Mouse (Mus musculus) heart, embryonic 12.5 days (tissue): ENCODE data around the gene Bmp2k. TPM values are rescaled to one million over a fixed set of nuclear protein-coding genes. Genes with fewer than 3 reads are reported as not detected.

Experiments used
- ATAC-seq: fragments of 200-750 bp; cut with Nextera tagmentation; 2 replicates; pipeline ENCODE4 v1.8.0; 2017; ENCODE audit warnings: moderate TSS enrichment, moderate library complexity; ENCODE audit not compliant: insufficient number of reproducible peaks, low FRiP score
- H3K27ac ChIP-seq: fragments of 300-500 bp; sonication (generic); 2 replicates; pipeline ENCODE4 v1.5.1; 2016; ENCODE audit warnings: mild to moderate bottlenecking, moderate library complexity; ENCODE audit not compliant: poor library complexity, severe bottlenecking
- H3K27me3 ChIP-seq: fragments of 300-500 bp; sonication (generic); replicated peaks from 2 replicates; pipeline ENCODE4 v1.6.1; 2016; ENCODE audit warnings: mild to moderate bottlenecking, moderate library complexity
- H3K36me3 ChIP-seq: fragments of 300-500 bp; sonication (generic); 2 replicates; pipeline ENCODE4 v1.6.1; 2016; ENCODE audit warnings: mild to moderate bottlenecking, moderate library complexity
- H3K4me1 ChIP-seq: fragments of 300-500 bp; sonication (generic); replicated peaks from 2 replicates; pipeline ENCODE4 v1.6.1; 2016; ENCODE audit warnings: mild to moderate bottlenecking
- H3K4me2 ChIP-seq: fragments of 300-500 bp; sonication (generic); 2 replicates; pipeline ENCODE4 v1.6.1; 2016; ENCODE audit warnings: mild to moderate bottlenecking, moderate library complexity
- H3K4me3 ChIP-seq: fragments of 300-500 bp; sonication (generic); 2 replicates; pipeline ENCODE4 v1.5.1; 2016; ENCODE audit warnings: mild to moderate bottlenecking
- H3K9ac ChIP-seq: fragments of 300-500 bp; sonication (generic); 2 replicates; pipeline ENCODE4 v1.6.1; 2016; ENCODE audit warnings: mild to moderate bottlenecking, moderate library complexity
- H3K9me3 ChIP-seq: fragments of 300-500 bp; sonication (generic); replicated peaks from 2 replicates; pipeline ENCODE4 v1.6.1; 2016; ENCODE audit warnings: mild to moderate bottlenecking, moderate library complexity
- whole genome bisulfite sequencing: fragments of 180-500 bp; shearing (Covaris S2); methylation state at CpG from one replicate; pipeline ENCODE4 v1.1.7; 2016; 5-methylcytosine and 5-hydroxymethylcytosine counted together
- polyA plus RNA-seq: library from polyadenylated mRNA; unstranded; fragments of >200 nt; fragmentation: Nextera tagmentation; extraction: Ambion mirVana; gene quantifications from 2 replicates; pipeline ENCODE4 v1.2.1, GENCODE M21; 2016

Gene Bmp2k
- polyA plus RNA-seq, result 9.9 and 10.6 TPM in 2 replicates

DNA sequence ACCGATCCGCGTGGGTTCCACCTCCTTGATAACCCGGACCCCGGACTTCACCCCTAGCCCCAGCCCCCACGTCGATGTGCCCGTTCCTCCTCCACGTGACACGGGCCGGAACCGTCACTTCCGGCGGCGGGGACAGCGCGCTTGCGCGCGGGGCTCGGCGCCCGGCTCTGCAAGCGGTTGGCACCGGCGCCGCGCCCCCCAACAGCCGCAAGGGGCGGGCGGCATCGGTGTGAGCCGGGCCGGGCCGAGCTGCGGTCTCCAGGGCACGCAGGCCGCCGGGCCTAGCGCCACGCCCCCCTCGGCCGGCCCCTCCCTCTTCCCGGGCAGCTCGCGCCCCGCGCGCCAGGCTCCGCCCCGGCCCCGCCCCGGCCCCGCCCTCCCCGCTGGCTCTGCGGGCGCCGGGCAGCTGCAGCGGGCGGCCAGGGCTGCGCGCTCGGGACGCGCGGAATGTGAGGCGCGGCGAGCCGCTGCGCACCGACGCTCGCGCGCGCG is at the start of gene Bmp2k:
Gene Bmp2k, plus strand, starts transcription at position 380 of the 492 bp plus-strand sequence.
- Histone ChIP-seq H3K9ac (peak within 1 kb of the TSS; percentile 92), H3K4me1 (peaks cover 21% of the 10 kb centered on the region), H3K9me3 (no peaks in the 10 kb centered on the region), H3K36me3 (no peaks in the 10 kb centered on the region), H3K27ac (peak within 1 kb of the TSS; percentile 94), H3K4me2 (peak within 1 kb of the TSS; percentile 79), H3K4me3 (peak within 1 kb of the TSS; percentile 91), H3K27me3 (peaks cover 7% of the 10 kb centered on the region; the same call in 1 of the 2 replicates)
- ATAC-seq, result peak; percentile 95
- WGBS, result 1% methylated on average over 75 of the region's 78 CpGs

DNA sequence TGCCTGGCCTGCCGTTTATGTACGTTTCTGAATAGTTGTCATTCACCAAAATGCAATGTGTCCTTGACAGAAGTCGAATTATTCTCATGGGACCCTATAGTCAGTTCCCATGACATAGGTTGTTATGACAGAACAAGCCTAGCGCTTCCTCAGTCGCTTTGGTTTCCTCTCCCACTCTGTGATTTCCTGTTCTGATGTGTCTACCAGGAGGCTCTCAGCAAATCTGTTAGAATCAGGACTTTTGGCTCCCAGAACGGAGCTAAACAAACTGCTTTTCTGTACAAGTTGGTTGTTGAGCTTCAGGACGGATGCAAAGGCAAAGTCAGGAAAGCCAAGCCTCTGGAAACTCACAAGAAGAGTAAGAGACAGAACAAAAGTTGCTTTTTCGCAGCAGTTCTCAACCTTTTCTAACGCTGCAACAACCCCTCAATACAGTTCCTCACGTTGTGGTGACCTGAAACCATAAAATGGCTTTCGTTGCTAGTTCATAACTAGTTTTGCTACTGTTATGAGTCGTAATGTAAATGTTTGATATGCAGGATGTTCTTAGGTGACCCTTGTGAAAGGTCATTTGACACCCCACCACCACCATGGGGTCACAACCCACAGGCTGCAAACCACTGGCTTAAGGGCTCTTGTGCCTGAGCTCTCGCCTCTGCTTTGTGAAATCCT is 48.5 kb upstream of the Bmp2k start:
- no peak overlapping the region for H3K9ac ChIP-seq
- no peaks in the 10 kb centered on the region for H3K27me3 ChIP-seq
- H3K36me3 ChIP-seq, result no peaks in the 10 kb centered on the region
- no peak overlapping the region for H3K4me3 ChIP-seq
- H3K27ac ChIP-seq, result no peak overlapping the region
- no peak overlapping the region for H3K4me2 ChIP-seq
- no peaks in the 10 kb centered on the region for H3K9me3 ChIP-seq
- H3K4me1 ChIP-seq, result peaks cover 9% of the 10 kb centered on the region; the same call in 1 of the 2 replicates
- 76% methylated on average over 13 of the region's 13 CpGs for WGBS
- ATAC-seq, result no peak

DNA sequence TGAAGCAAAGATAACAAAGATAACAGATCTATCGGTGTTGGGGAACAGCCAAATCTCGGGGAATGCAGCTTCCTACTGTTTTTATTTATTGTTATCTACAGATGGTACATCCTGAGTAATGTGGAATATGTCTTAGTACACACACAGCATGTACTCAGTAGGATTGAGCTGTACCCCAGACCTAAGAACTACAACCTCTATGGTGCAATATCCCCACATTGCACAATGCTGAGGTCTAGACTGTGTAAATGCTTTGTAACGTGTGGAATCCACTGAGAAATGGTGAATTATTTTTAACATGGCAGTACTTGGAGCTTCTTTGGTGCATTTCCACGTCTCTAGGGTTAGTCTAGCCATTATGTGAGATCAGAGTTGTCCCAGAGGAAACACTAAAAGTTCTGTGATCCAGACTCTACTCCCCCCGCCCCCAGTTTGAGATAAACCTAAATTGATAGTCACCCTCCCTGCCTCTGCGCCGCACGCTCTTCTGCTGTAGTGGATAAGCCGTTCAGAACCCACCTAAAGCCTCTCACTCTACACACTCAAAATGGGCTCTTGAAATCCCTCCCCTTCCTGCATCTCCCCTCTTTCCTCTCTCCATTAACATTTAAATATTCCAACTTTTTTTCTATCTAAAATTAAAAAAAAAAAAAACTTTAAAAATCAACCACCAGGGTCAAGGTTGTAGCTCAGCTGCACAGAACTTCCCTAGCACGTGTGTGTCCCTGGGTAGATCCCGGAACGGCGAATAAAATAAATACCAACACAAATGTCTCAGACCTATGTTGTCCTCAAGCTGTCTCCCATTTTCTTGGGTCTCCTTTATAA is 47.4 kb upstream of the Bmp2k start:
- WGBS, result 67% methylated on average over 13 of the region's 13 CpGs
- Histone ChIP-seq H3K4me2 (no peak overlapping the region), H3K9ac (no peak overlapping the region), H3K36me3 (no peaks in the 10 kb centered on the region), H3K27ac (no peak overlapping the region), H3K4me3 (no peak overlapping the region), H3K4me1 (peaks cover 9% of the 10 kb centered on the region; the same call in 1 of the 2 replicates), H3K27me3 (no peaks in the 10 kb centered on the region), H3K9me3 (no peaks in the 10 kb centered on the region)
- 0 out of 2 replicates have a peak, but pooled peaks have one; percentile 49 for ATAC-seq

DNA sequence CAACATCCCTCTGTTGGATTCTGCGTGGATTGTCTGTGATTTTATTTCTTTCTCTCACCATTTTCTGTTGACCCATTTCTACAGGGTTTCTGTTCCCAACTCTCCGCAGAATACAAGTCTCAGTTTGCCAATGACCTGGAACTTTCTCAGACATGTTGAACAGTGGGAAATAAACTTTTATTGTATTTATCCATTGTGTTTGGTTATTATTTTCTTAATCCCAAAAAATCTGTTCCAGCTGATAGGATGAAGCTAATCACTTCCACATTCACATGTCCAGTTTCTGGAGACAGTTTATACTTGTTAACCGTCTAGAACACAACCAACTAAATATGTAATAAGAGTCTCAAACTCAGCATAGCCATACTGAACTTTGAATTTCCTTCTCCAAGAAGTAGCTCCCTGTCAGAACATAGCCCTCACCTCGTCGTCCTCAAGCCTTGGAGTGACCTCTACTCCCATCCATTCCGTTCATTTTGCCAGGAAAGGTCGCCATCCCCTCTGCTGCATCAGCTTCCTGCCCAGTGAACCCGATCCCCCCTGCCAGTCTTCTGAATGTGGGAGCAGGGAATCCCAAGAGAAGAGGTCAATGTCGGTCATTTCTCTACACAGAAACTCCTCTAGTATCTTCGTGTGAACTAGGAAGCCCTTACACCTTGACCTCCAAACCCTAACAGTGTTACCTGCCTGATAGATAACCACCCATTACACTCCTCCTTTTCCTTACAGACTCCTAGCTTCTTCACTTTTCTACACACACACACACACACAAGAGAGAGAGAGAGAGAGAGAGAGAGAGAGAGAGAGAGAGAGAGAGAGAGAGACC is 46.6 kb upstream of the Bmp2k start:
- 72% methylated on average over 10 of the region's 10 CpGs for WGBS
- Histone ChIP-seq H3K36me3 (no peaks in the 10 kb centered on the region), H3K4me1 (peaks cover 9% of the 10 kb centered on the region; the same call in 1 of the 2 replicates), H3K27me3 (no peaks in the 10 kb centered on the region), H3K9me3 (no peaks in the 10 kb centered on the region), H3K9ac (no peak overlapping the region), H3K27ac (no peak overlapping the region), H3K4me3 (no peak overlapping the region), H3K4me2 (no peak overlapping the region)
- ATAC-seq, result no peak

DNA sequence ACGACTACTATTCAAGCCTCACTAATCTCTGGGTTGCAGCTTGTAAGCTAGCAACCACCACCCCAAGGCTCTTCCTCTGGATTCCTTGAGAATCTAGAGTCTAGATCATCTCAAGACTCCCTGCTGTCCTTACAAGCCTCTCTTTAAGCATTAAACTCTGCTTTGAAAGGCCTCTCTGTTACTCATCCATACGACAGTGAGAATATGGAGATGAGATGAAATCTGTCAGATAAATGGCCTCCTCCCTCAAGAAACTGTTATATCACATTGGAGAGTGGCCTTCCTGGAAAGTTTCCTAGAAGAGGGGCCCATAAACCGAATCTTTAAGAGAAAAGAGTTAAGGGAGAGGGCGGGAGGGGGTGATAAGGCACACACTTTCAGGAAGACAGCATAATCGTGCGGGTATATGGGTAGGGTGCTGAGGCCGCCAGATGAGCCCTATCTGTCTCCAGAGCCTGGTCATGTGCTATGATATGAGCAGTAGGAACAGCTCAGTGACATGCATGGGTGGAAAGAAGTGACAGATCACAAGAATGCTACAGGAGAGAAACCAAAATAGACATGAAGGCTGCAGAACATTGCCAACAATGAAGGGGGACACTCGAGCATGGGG is 45.9 kb upstream of the Bmp2k start:
- Histone ChIP-seq H3K9ac (no peak overlapping the region), H3K27me3 (no peaks in the 10 kb centered on the region), H3K4me2 (no peak overlapping the region), H3K4me1 (peaks cover 9% of the 10 kb centered on the region; the same call in 1 of the 2 replicates), H3K27ac (peak overlapping the region; percentile 39; the same call in 1 of the 2 replicates), H3K9me3 (no peaks in the 10 kb centered on the region), H3K36me3 (no peaks in the 10 kb centered on the region), H3K4me3 (no peak overlapping the region)
- WGBS, result 44% methylated on average over 8 of the region's 8 CpGs
- ATAC-seq, result peak; percentile 94

DNA sequence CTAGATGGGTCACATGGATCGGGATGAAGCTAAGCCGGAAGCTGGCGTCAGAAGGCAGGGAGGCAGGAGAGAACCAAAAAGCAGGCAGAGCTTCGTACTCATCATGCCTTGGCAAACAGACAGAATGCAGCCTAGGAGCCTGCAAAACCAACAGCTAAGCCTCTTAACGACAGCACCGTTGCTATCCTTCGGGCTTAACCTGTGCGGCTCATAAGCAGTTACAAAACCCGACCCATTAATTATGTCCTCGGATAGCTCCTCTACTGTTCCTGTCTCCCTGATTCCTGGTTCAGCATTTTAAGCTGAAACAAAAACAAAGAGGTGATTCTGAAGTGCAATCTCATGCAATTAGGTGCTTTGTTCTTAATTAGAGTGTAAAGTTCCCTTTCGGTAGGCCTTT is 43.4 kb upstream of the Bmp2k start:
- 85% methylated on average over 11 of the region's 11 CpGs for WGBS
- Histone ChIP-seq H3K4me2 (no peak overlapping the region), H3K9me3 (no peaks in the 10 kb centered on the region), H3K27me3 (no peaks in the 10 kb centered on the region), H3K9ac (no peak overlapping the region), H3K27ac (no peak overlapping the region), H3K36me3 (no peaks in the 10 kb centered on the region), H3K4me3 (no peak overlapping the region), H3K4me1 (peaks cover 9% of the 10 kb centered on the region; the same call in 1 of the 2 replicates)
- no peak for ATAC-seq

DNA sequence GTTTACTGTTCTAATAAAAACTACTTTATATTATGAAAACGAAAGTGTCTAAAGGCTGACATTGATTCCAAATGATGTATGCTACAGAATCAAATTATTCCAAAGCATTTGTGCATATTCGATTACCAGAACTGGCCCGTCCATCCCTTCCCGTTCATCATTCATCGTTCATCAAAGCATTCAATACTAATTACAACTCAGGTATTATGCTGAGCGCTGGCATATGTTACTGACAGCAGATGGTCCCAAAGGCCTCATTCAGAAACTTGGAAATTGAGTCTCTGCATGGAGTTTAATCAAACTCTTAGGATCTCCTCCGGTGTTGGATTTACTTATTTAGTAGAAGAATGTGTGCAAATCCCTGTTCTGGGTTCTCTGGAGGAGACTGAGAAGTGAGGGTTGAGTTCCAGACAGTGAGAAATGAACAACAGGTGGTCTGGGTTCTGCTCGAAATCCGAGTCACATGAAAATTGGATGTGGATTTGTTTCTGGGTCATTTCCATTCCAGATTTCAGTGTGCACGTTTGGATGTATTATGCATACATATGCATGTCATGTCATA is 42.9 kb upstream of the Bmp2k start:
- no peak overlapping the region for H3K27ac ChIP-seq
- no peaks in the 10 kb centered on the region for H3K36me3 ChIP-seq
- H3K4me2 ChIP-seq, result no peak overlapping the region
- WGBS, result 89% methylated on average over 10 of the region's 10 CpGs
- no peak for ATAC-seq
- H3K27me3 ChIP-seq, result no peaks in the 10 kb centered on the region
- H3K4me1 ChIP-seq, result peaks cover 9% of the 10 kb centered on the region; the same call in 1 of the 2 replicates
- no peaks in the 10 kb centered on the region for H3K9me3 ChIP-seq
- H3K4me3 ChIP-seq, result no peak overlapping the region
- no peak overlapping the region for H3K9ac ChIP-seq

DNA sequence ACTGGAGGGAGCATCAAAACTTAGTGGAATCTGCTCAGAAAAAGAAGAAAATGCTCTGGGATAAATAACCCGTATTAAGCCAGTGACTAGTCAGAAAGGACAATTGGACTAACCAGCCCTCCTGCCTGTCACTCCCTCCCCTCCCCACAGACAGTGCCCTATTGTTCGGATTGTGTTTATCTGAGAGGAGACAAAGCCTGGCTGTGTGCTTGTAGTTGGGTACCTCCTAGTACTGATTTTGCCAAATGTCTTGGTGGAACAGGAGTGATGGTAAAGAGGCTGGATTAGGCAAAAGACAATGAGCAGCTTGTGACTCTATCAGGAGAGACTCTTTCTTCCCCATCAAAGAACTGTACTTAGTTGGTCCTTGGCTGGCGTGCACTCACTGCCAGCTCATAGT is 40.6 kb upstream of the Bmp2k start:
- H3K27me3 ChIP-seq, result no peaks in the 10 kb centered on the region
- no peak overlapping the region for H3K27ac ChIP-seq
- no peaks in the 10 kb centered on the region for H3K36me3 ChIP-seq
- 51% methylated on average over 3 of the region's 3 CpGs for WGBS
- H3K4me3 ChIP-seq, result no peak overlapping the region
- H3K9ac ChIP-seq, result no peak overlapping the region
- no peaks in the 10 kb centered on the region for H3K9me3 ChIP-seq
- no peak for ATAC-seq
- no peak overlapping the region for H3K4me2 ChIP-seq
- peaks cover 2% of the 10 kb centered on the region; the same call in 1 of the 2 replicates for H3K4me1 ChIP-seq

DNA sequence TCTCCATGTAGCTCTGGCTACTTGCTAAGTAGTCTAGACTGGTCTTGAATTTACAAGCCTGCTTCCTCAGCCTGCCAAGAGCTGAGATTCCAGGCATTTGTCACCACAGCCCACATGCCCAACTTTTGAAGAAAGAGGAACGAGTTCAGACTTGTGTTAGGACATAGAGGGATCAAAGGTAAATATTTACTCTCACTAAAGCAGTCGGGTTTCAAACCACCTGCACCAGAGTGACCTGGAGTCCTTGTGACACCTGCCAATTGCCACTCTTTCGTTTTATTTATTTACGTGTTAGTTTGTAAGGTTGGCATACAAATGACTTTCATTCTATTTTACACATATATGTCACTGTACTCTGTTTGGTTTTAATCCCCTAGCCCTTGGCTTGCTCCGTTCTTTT is 36.4 kb upstream of the Bmp2k start:
- H3K27ac ChIP-seq, result no peak overlapping the region
- no peak overlapping the region for H3K9ac ChIP-seq
- H3K27me3 ChIP-seq, result no peaks in the 10 kb centered on the region
- peaks cover 10% of the 10 kb centered on the region; the same call in 1 of the 2 replicates for H3K4me1 ChIP-seq
- no peak overlapping the region for H3K4me3 ChIP-seq
- H3K9me3 ChIP-seq, result no peaks in the 10 kb centered on the region
- no peak for ATAC-seq
- no peaks in the 10 kb centered on the region for H3K36me3 ChIP-seq
- no peak overlapping the region for H3K4me2 ChIP-seq
- 83% methylated on average over 5 of the region's 5 CpGs for WGBS

DNA sequence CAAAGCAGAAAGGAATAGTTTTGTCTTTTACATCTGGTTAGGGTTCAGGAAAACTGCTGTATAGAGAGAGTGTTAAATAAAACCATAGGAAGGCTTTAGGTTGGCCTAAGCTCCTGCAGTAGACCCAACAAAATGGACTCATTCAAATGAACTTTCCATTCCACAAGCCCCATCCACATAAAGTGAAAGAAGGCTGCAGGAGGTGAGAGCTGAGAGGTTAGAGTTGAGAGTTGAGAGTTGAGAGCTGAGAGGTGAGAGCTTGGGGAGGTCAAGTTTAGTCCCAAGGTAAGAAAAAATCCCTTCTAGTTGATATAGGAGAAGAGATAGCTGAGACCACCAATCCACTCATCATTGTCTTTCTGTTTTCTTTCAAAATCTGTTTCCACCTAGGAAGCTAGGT is 35.6 kb upstream of the Bmp2k start:
- H3K27ac ChIP-seq, result no peak overlapping the region
- no peaks in the 10 kb centered on the region for H3K27me3 ChIP-seq
- no peaks in the 10 kb centered on the region for H3K36me3 ChIP-seq
- H3K4me2 ChIP-seq, result no peak overlapping the region
- H3K9ac ChIP-seq, result no peak overlapping the region
- H3K4me3 ChIP-seq, result no peak overlapping the region
- peaks cover 10% of the 10 kb centered on the region; the same call in 1 of the 2 replicates for H3K4me1 ChIP-seq
- no peak for ATAC-seq
- no peaks in the 10 kb centered on the region for H3K9me3 ChIP-seq
